ENCODE assay signal across 28 mouse cellular contexts in the genomic region with DNA sequence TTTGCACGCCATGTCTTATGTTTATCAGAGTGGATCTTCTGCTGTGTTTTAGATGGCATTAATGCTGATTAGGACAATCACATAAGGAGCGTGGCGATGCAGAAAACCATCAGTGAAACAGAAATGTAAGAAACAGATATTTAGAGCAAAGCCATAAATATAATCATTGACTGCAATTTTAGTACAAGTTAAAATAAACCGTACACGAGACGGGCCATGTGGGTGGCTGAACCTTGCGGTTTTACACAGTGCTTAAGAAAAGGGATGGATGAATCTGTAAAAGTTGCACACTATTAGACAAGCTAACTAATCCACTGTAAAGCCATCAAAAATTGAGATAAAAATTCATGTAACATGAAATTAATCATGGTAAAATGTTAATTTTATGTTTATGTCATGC. TPM values are rescaled to one million over a fixed set of nuclear protein-coding genes. Genes with fewer than 3 reads are reported as not detected.
"Had no signal": no experiment of that assay in that cellular context is flagged by ENCODE, and none has a peak within 500 bp of the region (broad histone marks: within the 10 kb centered on the region; RNA-seq: fewer than 3 reads in every experiment).

No protein-coding gene starts in this region.

- H3K4me3 ChIP-seq: gastrocnemius, adult 2 months; heart, embryonic 13.5 days; heart, embryonic 15.5 days; hindbrain, embryonic 13.5 days; hindbrain, embryonic 15.5 days; kidney, embryonic 15.5 days; limb, embryonic 13.5 days; limb, embryonic 15.5 days; liver, embryonic 12.5 days had no signal

- H3K27me3 ChIP-seq: heart, embryonic 13.5 days; heart, embryonic 15.5 days; hindbrain, embryonic 13.5 days; hindbrain, embryonic 15.5 days; kidney, embryonic 15.5 days; limb, embryonic 13.5 days; limb, embryonic 15.5 days; liver, embryonic 12.5 days had no signal

- H3K9me3 ChIP-seq: heart, embryonic 15.5 days; hindbrain, embryonic 13.5 days; hindbrain, embryonic 15.5 days; kidney, embryonic 15.5 days; limb, embryonic 13.5 days; limb, embryonic 15.5 days had no signal

- H3K27ac ChIP-seq: gastrocnemius, adult 2 months; heart, embryonic 13.5 days; heart, embryonic 15.5 days; hindbrain, embryonic 13.5 days; hindbrain, embryonic 15.5 days; hindbrain, postnatal 0 days; kidney, embryonic 15.5 days; kidney, postnatal 0 days; limb, embryonic 13.5 days; limb, embryonic 15.5 days; liver, embryonic 12.5 days had no signal

- H3K9ac ChIP-seq: heart, embryonic 13.5 days; heart, embryonic 15.5 days; hindbrain, embryonic 13.5 days; hindbrain, embryonic 15.5 days; kidney, embryonic 15.5 days; limb, embryonic 13.5 days; limb, embryonic 15.5 days; liver, embryonic 12.5 days had no signal

- ATAC-seq: hindbrain, postnatal 0 days; intestine, embryonic 16.5 days; liver, embryonic 12.5 days had no signal

- H3K4me2 ChIP-seq: heart, embryonic 11.5 days; heart, embryonic 13.5 days; heart, embryonic 15.5 days; hindbrain, embryonic 13.5 days; hindbrain, embryonic 15.5 days; kidney, embryonic 15.5 days; limb, embryonic 13.5 days; limb, embryonic 15.5 days; liver, embryonic 12.5 days had no signal

- DNase-seq: gastrocnemius, adult 2 months; gastrocnemius, postnatal 10 days; gastrocnemius, postnatal 25 days; heart, adult 18-20 months; heart, postnatal 14 days; heart, postnatal 36 days; kidney, adult 11 months; kidney, adult 2 months; kidney, adult 9 months; kidney, postnatal 14 days; kidney, postnatal 36 days; layer of hippocampus, adult 9-11 months; layer of hippocampus, postnatal 36 days; left cerebral cortex, postnatal 4 days had no signal

- H3K36me3 ChIP-seq: heart, embryonic 13.5 days; heart, embryonic 15.5 days; hindbrain, embryonic 13.5 days; hindbrain, embryonic 15.5 days; kidney, embryonic 15.5 days; limb, embryonic 13.5 days; limb, embryonic 15.5 days; liver, embryonic 12.5 days had no signal

- H3K4me1 ChIP-seq: heart, embryonic 13.5 days; heart, embryonic 15.5 days; hindbrain, embryonic 13.5 days; hindbrain, embryonic 15.5 days; kidney, embryonic 15.5 days; limb, embryonic 13.5 days; limb, embryonic 15.5 days; liver, embryonic 12.5 days had no signal

RNA-seq across cellular contexts. Expression of gene Cntnap4, which starts 58.9 kb away (rescaled TPM):
- polyA plus RNA-seq: heart, embryonic 11.5 days; heart, embryonic 13.5 days; large intestine, adult 2 months; liver, adult 2 months had no signal
